In the genomic region with DNA sequence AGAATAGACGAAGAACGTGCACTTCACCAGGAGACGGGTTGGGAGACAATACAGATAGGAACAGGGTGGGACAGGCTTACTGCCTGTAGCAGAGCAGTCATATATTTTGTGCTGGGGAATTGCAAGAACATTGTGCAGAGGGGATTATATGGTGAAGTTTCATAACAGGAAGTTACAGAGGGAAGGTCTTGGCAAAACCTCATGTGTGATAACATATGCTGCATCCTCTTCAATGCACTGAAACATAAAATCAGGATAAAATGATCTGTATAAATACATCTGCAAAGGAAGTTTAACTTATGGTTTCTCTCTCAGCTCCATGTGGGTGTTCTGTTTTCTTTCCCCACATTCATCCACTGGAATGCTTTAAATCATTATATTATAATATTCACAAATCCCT, we compare ENCODE assay signal across 17 mouse cellular contexts.
"Had no signal": no experiment of that assay in that cellular context is flagged by ENCODE, and none has a peak within 500 bp of the region (broad histone marks: within the 10 kb centered on the region; RNA-seq: fewer than 3 reads in every experiment).

No protein-coding gene starts in this region.

- DNase-seq: gastrocnemius, postnatal 14 days; gastrocnemius, postnatal 36 days; heart, adult 11 months; heart, adult 2 months; heart, postnatal 14 days; heart, postnatal 36 days; kidney, adult 18-20 months; kidney, adult 8-10 months; kidney, postnatal 10 days; kidney, postnatal 25 days; kidney, postnatal 4 days; liver; liver, embryonic 13.5 days had no signal

- ATAC-seq: hindbrain, embryonic 16.5 days; inflammation-experienced regulatory T-cells, adult 6 months; intestine, embryonic 15.5 days; intestine, postnatal 0 days had no signal
